Mouse (Mus musculus): ENCODE measurements around the gene Igfbp7.

DNA sequence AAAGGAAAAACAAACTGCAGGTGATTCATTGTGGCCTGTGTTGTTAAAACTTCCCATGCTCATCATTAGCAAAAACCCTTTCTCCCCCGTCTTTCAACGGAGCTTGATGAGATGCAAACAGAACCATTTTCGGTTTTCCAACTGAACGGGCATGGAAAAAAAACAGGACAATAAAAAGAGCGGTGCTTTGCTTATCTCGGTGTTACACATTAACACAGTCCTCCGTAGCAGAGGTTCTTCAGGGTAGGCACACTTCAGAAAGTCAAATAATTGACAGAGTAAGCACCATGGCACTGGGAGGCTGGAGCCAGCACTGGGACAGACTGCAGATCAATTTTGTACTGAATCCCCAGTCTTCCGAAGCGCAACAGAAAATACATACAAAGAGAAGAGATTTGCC, 23.1 kb downstream of the Igfbp7 start:
- TF ChIP-seq CTCF (IDR thresholded peaks at IDR 0.05; ENCODE audit: low read depth, low read length), result no peak
- TF ChIP-seq GATA1 (IDR thresholded peaks at IDR 0.05; ENCODE audit: borderline replicate concordance, low read length), result no peak
- no peak for TF ChIP-seq GATA2 (IDR thresholded peaks at IDR 0.05; ENCODE audit: borderline replicate concordance, low read depth, low read length)
- TF ChIP-seq TAL1 (conservative IDR thresholded peaks at IDR 0.05; ENCODE audit: low read depth, low read length), result no peak
- TF ChIP-seq POLR2AphosphoS5 (IDR thresholded peaks at IDR 0.05; ENCODE audit: insufficient replicate concordance, low read depth, low read length), result no peak
